In the genomic region with DNA sequence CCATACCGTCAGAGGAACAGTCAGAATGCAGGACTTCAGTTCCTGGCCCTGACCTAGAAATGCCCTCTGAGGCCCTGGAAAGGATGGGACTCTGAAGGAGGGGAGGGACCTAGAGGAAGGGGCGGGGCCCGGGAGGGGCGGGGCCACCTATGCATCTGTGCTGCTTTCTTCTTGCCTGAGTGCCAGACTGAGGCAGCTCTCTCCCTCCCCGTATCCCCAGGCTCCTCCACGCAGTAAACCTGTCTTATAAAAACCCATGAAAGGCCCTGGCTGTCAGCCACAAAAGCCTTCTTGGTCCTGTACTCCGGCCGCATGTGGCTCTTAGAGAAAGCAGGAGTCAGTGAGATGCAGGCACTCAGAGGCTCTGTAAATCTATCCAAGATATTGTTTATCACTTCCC, we compare ENCODE assay signal across 11 mouse cellular contexts. TPM values are rescaled to one million over a fixed set of nuclear protein-coding genes. Genes with fewer than 3 reads are reported as not detected.
DNase-seq lines count a peak whose midpoint lies in the region; ATAC-seq lines count a peak whose summit lies in the region.
"Had no signal": no experiment of that assay in that cellular context is flagged by ENCODE, and none has a peak within 500 bp of the region (broad histone marks: within the 10 kb centered on the region; RNA-seq: fewer than 3 reads in every experiment).

No protein-coding gene starts in this region.

- no peaks in the 10 kb centered on the region for H3K27me3 ChIP-seq in intestine, embryonic 14.5 days (replicated peaks; ENCODE audit: control insufficient read depth, insufficient read depth, low read length)
- H3K27me3 ChIP-seq in intestine, embryonic 16.5 days (replicated peaks; ENCODE audit: control insufficient read depth, insufficient read depth, low read length): no peaks in the 10 kb centered on the region
- H3K27me3 ChIP-seq in midbrain, embryonic 15.5 days (replicated peaks): no peaks in the 10 kb centered on the region

- no peak overlapping the region for H3K4me2 ChIP-seq in intestine, embryonic 14.5 days (ENCODE audit: low read length)
- H3K4me2 ChIP-seq in intestine, embryonic 16.5 days (ENCODE audit: low read depth, low read length): no peak overlapping the region
- H3K4me2 ChIP-seq in midbrain, embryonic 15.5 days: no peak overlapping the region

- H3K27ac ChIP-seq in intestine, embryonic 14.5 days (ENCODE audit: low read depth): no peak overlapping the region
- no peak overlapping the region for H3K27ac ChIP-seq in intestine, embryonic 16.5 days (ENCODE audit: low read length)
- no peak overlapping the region for H3K27ac ChIP-seq in midbrain, embryonic 15.5 days

- H3K9ac ChIP-seq in intestine, embryonic 14.5 days (ENCODE audit: low read length): no peak overlapping the region
- no peak overlapping the region for H3K9ac ChIP-seq in intestine, embryonic 16.5 days (ENCODE audit: low read depth, low read length)
- H3K9ac ChIP-seq in midbrain, embryonic 15.5 days: no peak overlapping the region

- 5% methylated on average over 8 of the region's 8 CpGs for WGBS in intestine, embryonic 14.5 days
- WGBS in intestine, embryonic 16.5 days: 9% methylated on average over 8 of the region's 8 CpGs
- 19% methylated on average over 8 of the region's 8 CpGs for WGBS in midbrain, embryonic 15.5 days

- no peaks in the 10 kb centered on the region for H3K36me3 ChIP-seq in intestine, embryonic 14.5 days (ENCODE audit: control insufficient read depth, insufficient read depth, low read length)
- H3K36me3 ChIP-seq in intestine, embryonic 16.5 days (ENCODE audit: control insufficient read depth, insufficient read depth, low read length): no peaks in the 10 kb centered on the region
- H3K36me3 ChIP-seq in midbrain, embryonic 15.5 days (replicated peaks): no peaks in the 10 kb centered on the region

- H3K4me3 ChIP-seq in intestine, embryonic 14.5 days (ENCODE audit: low read depth, low read length): no peak overlapping the region
- no peak overlapping the region for H3K4me3 ChIP-seq in intestine, embryonic 16.5 days (ENCODE audit: low read length)
- H3K4me3 ChIP-seq in midbrain, embryonic 15.5 days: no peak overlapping the region

- ATAC-seq in intestine, embryonic 14.5 days (replicated peaks; ENCODE audit: low FRiP score, low TSS enrichment, low read depth): 0 out of 2 replicates have a peak, but pooled peaks have one; percentile 40
- ATAC-seq in intestine, embryonic 16.5 days: no peak
- 0 out of 2 replicates have a peak, but pooled peaks have one; percentile 24 for ATAC-seq in midbrain, embryonic 15.5 days (replicated peaks)
- ATAC-seq: lung, postnatal 0 days had no signal

- no peak for DNase-seq in intestine, embryonic 14.5 days (ENCODE audit: low spot score)
- peak; percentile 67 for DNase-seq in ES-CJ7 (ENCODE audit: low read depth, low spot score)
- peak; percentile 63 for DNase-seq in embryo, embryonic 11 days
- DNase-seq in c-Kit-positive CD71-positive TER-119-positive erythroid progenitor cells, embryonic 14.5 days (ENCODE audit: low spot score): no peak
- DNase-seq in spleen, postnatal 14 days (ENCODE audit: low spot score in 2 of 2): no peak
- DNase-seq in layer of hippocampus, adult 18-20 months (ENCODE audit: low spot score in 2 of 2): no peak
- DNase-seq: adrenal gland, postnatal 10 days; gastrocnemius, postnatal 14 days had no signal

- no peaks in the 10 kb centered on the region for H3K9me3 ChIP-seq in intestine, embryonic 14.5 days (ENCODE audit: control insufficient read depth, low read length)
- H3K9me3 ChIP-seq in intestine, embryonic 16.5 days (ENCODE audit: control insufficient read depth, low read length): no peaks in the 10 kb centered on the region
- H3K9me3 ChIP-seq in midbrain, embryonic 15.5 days: no peaks in the 10 kb centered on the region

- H3K4me1 ChIP-seq in intestine, embryonic 14.5 days (replicated peaks; ENCODE audit: control insufficient read depth, insufficient read depth, low read length): no peaks in the 10 kb centered on the region
- no peaks in the 10 kb centered on the region for H3K4me1 ChIP-seq in intestine, embryonic 16.5 days (ENCODE audit: control insufficient read depth, insufficient read depth, low read length)
- H3K4me1 ChIP-seq in midbrain, embryonic 15.5 days: no peaks in the 10 kb centered on the region

RNA-seq across cellular contexts. Expression of a gene that starts 44.0 kb away (rescaled TPM):
- polyA plus RNA-seq in intestine, embryonic 14.5 days (2014; fragmentation: Nextera tagmentation; extraction: Ambion mirVana): 162 and 165 TPM in 2 replicates
- 246 and 248 TPM in 2 replicates for polyA plus RNA-seq in intestine, embryonic 16.5 days (2015; fragmentation: Nextera tagmentation; extraction: Ambion mirVana)
- 40.7 and 44.2 TPM in 2 replicates for polyA plus RNA-seq in midbrain, embryonic 15.5 days (2015; fragmentation: Nextera tagmentation; extraction: Ambion mirVana)
- 10 to 100 TPM; 13.0 to 13.5 TPM for total RNA-seq in layer of hippocampus, adult 18-20 months (2021)

Comparison
In these comparisons a context has a peak if more than half of its experiments do, and no peak if none do; other contexts are left out.
1. DNase-seq: peak in ES-CJ7 (single experiment) and embryo, embryonic 11 days (single experiment); none in intestine, embryonic 14.5 days (single experiment), c-Kit-positive CD71-positive TER-119-positive erythroid progenitor cells, embryonic 14.5 days (single experiment), spleen, postnatal 14 days (0 of 2) and layer of hippocampus, adult 18-20 months (0 of 2).